8 mouse cellular contexts compared by ENCODE assay signal in the genomic region with DNA sequence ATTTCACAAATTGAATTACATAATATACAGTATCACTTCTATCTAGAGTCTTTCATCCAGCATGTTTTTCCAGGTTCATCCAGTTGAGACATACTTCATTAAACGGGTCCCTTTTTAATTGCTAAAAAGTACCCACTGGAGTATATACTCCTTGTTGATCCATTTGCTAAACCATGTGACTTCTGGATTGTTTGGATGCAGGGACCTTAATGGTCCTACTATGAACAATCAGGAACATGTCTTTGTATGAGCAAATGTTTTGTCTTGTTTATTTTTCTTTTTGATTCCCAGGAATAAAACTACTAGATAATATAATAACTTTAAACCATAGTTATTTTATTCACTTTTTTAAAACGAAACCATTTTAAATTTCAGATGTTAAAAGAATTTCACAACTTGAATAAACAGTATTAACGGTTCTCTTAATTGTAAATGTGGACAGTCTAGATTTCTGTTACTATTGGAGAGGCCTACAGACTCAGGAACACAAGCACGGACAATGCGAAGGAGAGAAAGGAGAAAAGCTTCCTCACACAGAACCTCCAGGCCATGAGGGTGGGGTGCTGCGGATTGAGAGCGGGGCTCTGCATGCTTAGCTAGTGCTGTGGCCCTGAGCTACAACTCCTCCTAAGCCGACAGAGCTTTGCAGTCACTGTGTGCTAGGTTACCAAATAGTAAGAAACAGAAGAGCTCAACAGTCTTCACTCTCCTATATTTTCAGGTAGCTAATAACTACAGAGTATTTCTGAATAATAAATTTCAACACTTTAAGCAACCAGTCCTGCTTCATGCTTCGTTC. TPM values are rescaled to one million over a fixed set of nuclear protein-coding genes. Genes with fewer than 3 reads are reported as not detected.
DNase-seq lines count a peak whose midpoint lies in the region; ATAC-seq and TF ChIP-seq lines count a peak whose summit lies in the region.

No protein-coding gene starts in this region.

- no peak for ATAC-seq in neural tube, embryonic 11.5 days (ENCODE audit: insufficient read depth, low FRiP score, low TSS enrichment)
- ATAC-seq in limb, embryonic 13.5 days (ENCODE audit: low FRiP score, low read depth): no peak

- H3K4me2 ChIP-seq in neural tube, embryonic 11.5 days (ENCODE audit: low read depth): 0 out of 2 replicates have a peak overlapping the region, but pooled peaks have one; percentile 6
- peak overlapping the region; percentile 76 for H3K4me2 ChIP-seq in limb, embryonic 13.5 days (replicated peaks)

- no peaks in the 10 kb centered on the region for H3K9me3 ChIP-seq in neural tube, embryonic 11.5 days (ENCODE audit: control insufficient read depth, low read length)
- no peaks in the 10 kb centered on the region for H3K9me3 ChIP-seq in limb, embryonic 13.5 days

- TF ChIP-seq POLR2A in cerebellum, adult 2 months (IDR thresholded peaks at IDR 0.05; ENCODE audit: borderline replicate concordance, insufficient read depth, low read length): no peak

- H3K36me3 ChIP-seq in neural tube, embryonic 11.5 days (ENCODE audit: control insufficient read depth, insufficient read depth, low read length): no peaks in the 10 kb centered on the region; the same call in 1 of the 2 replicates
- H3K36me3 ChIP-seq in limb, embryonic 13.5 days: peaks cover 10% of the 10 kb centered on the region

- H3K9ac ChIP-seq in neural tube, embryonic 11.5 days (ENCODE audit: low read length): no peak overlapping the region
- H3K9ac ChIP-seq in limb, embryonic 13.5 days: peak overlapping the region; percentile 64

- no peak overlapping the region for H3K27ac ChIP-seq in cerebellum, adult 2 months (ENCODE audit: insufficient read depth, low read length)
- H3K27ac ChIP-seq in neural tube, embryonic 11.5 days (ENCODE audit: low read depth, low read length): no peak overlapping the region
- H3K27ac ChIP-seq in limb, embryonic 13.5 days: 0 out of 2 replicates have a peak overlapping the region, but pooled peaks have one; percentile 11

- WGBS in cerebellum, adult 2 months: 39% methylated on average over 9 of the region's 9 CpGs
- 83% methylated on average over 9 of the region's 9 CpGs for WGBS in neural tube, embryonic 11.5 days
- WGBS in limb, embryonic 13.5 days: 72% methylated on average over 9 of the region's 9 CpGs

- H3K4me1 ChIP-seq in cerebellum, adult 2 months (ENCODE audit: control insufficient read depth, insufficient read depth, low read length): peaks cover 3% of the 10 kb centered on the region; the same call in 1 of the 2 replicates
- H3K4me1 ChIP-seq in neural tube, embryonic 11.5 days (ENCODE audit: control insufficient read depth, insufficient read depth, low read length): peaks cover 2% of the 10 kb centered on the region; the same call in 1 of the 2 replicates
- peaks cover 27% of the 10 kb centered on the region for H3K4me1 ChIP-seq in limb, embryonic 13.5 days

- no peak for DNase-seq in cerebellum, adult 2 months
- DNase-seq in cerebellum, postnatal 14 days: no peak
- DNase-seq in neural tube, embryonic 11.5 days (ENCODE audit: low spot score): no peak
- DNase-seq in neural tube, embryonic 10.5 days (ENCODE audit: extremely low spot score, low spot score): no peak
- no peak for DNase-seq in frontal cortex, adult 2 months (ENCODE audit: extremely low spot score in 1 of 2, low spot score in 1 of 2)
- no peak for DNase-seq in T-cell, adult 2 months (ENCODE audit: low spot score)
- no peak for DNase-seq in frontal cortex, postnatal 14 days (ENCODE audit: low spot score in 2 of 2)

- TF ChIP-seq CTCF in cerebellum, adult 2 months (IDR thresholded peaks at IDR 0.05; ENCODE audit: borderline replicate concordance, insufficient read depth, low read depth, low read length): no peak

- peak overlapping the region; percentile 48 for H3K4me3 ChIP-seq in cerebellum, adult 2 months (replicated peaks; ENCODE audit: insufficient read depth, low read depth, low read length)
- H3K4me3 ChIP-seq in neural tube, embryonic 11.5 days (ENCODE audit: low read depth, low read length): no peak overlapping the region
- H3K4me3 ChIP-seq in limb, embryonic 13.5 days: peak overlapping the region; percentile 48

- H3K27me3 ChIP-seq in cerebellum, adult 2 months (ENCODE audit: control insufficient read depth, insufficient read depth, low read length): no peaks in the 10 kb centered on the region
- no peaks in the 10 kb centered on the region for H3K27me3 ChIP-seq in neural tube, embryonic 11.5 days (ENCODE audit: control insufficient read depth, insufficient read depth, low read length)
- no peaks in the 10 kb centered on the region for H3K27me3 ChIP-seq in limb, embryonic 13.5 days

RNA-seq across cellular contexts. Expression of a gene that starts 19.2 kb away (rescaled TPM):
- polyA plus RNA-seq in cerebellum, adult 2 months (2012; rRNA removed): 45.2 and 49.1 TPM in 2 replicates
- 26.5 and 27.0 TPM in 2 replicates for polyA plus RNA-seq in neural tube, embryonic 11.5 days (2014; fragmentation: Nextera tagmentation; extraction: Ambion mirVana)
- polyA plus RNA-seq in limb, embryonic 13.5 days (2015; fragmentation: Nextera tagmentation; extraction: Ambion mirVana): 34.2 and 37.2 TPM in 2 replicates
- polyA plus RNA-seq in frontal cortex, adult 2 months (2012; rRNA removed): 45.3 and 49.9 TPM in 2 replicates

RNA-seq across cellular contexts. Expression of a gene that starts 19.3 kb away (rescaled TPM):
- 94.5 and 110 TPM in 2 replicates for polyA plus RNA-seq in cerebellum, adult 2 months (2012; rRNA removed)
- 399 and 403 TPM in 2 replicates for polyA plus RNA-seq in neural tube, embryonic 11.5 days (2014; fragmentation: Nextera tagmentation; extraction: Ambion mirVana)
- 325 and 338 TPM in 2 replicates for polyA plus RNA-seq in limb, embryonic 13.5 days (2015; fragmentation: Nextera tagmentation; extraction: Ambion mirVana)
- 95.9 and 109 TPM in 2 replicates for polyA plus RNA-seq in frontal cortex, adult 2 months (2012; rRNA removed)

RNA-seq across cellular contexts. Expression of a gene that starts 24.8 kb away (rescaled TPM):
- 9.7 and 10.4 TPM in 2 replicates for polyA plus RNA-seq in cerebellum, adult 2 months (2012; rRNA removed)
- 1.1 and 1.6 TPM in 2 replicates for polyA plus RNA-seq in neural tube, embryonic 11.5 days (2014; fragmentation: Nextera tagmentation; extraction: Ambion mirVana)
- polyA plus RNA-seq in limb, embryonic 13.5 days (2015; fragmentation: Nextera tagmentation; extraction: Ambion mirVana): 2.7 and 3.3 TPM in 2 replicates
- 2.7 and 3.9 TPM in 2 replicates for polyA plus RNA-seq in frontal cortex, adult 2 months (2012; rRNA removed)
